Mouse (Mus musculus) CH12.LX (cell line): ENCODE measurements around the gene Ccdc70. TPM values are rescaled to one million over a fixed set of nuclear protein-coding genes. Genes with fewer than 3 reads are reported as not detected.

ENCODE experiments used
- DNase-seq: peaks from one replicate; pipeline ENCODE4 v3.0.0-alpha.2; 2013; ENCODE audit errors: extremely low read depth
- H3K27ac ChIP-seq: 2 replicates; pipeline ENCODE4 v1.5.1; 2012; ENCODE audit warnings: low read depth, mild to moderate bottlenecking, control low read depth, moderate library complexity; ENCODE audit not compliant: insufficient read depth
- H3K27me3 ChIP-seq: replicated peaks from 2 replicates; pipeline ENCODE3; 2012; ENCODE audit warnings: inconsistent platforms
- H3K36me3 ChIP-seq, 2 experiments: replicated peaks in 1 of 2; 2 replicates each; pipeline versions ENCODE3 to v1.6.1; 2012; ENCODE audit warnings: inconsistent platforms in 1 of 2, low read length in 1 of 2, mild to moderate bottlenecking in 1 of 2, mixed read lengths in 1 of 2, moderate library complexity in 1 of 2; ENCODE audit not compliant: control insufficient read depth in 1 of 2, insufficient read depth in 1 of 2
- H3K4me1 ChIP-seq, 2 experiments: 2 replicates each; pipeline ENCODE4 v1.6.1; 2012; ENCODE audit warnings: inconsistent platforms in 1 of 2, moderate library complexity in 1 of 2; ENCODE audit not compliant: insufficient read depth in 2 of 2, control insufficient read depth in 1 of 2
- H3K4me2 ChIP-seq: 2 replicates; pipeline ENCODE4 v1.6.1; 2012; ENCODE audit warnings: low read depth, mild to moderate bottlenecking, control low read depth; ENCODE audit not compliant: poor library complexity, insufficient read depth, severe bottlenecking
- H3K4me3 ChIP-seq, 3 experiments: fragments of 150-350 bp in 1 of 3; sonication (generic) in 1 of 3; replicated peaks in 1 of 3; 2 replicates each; pipeline versions ENCODE3 to v1.5.1; 2011 to 2012; ENCODE audit warnings: low read depth in 2 of 3, low read length in 2 of 3, mild to moderate bottlenecking in 2 of 3, moderate library complexity in 2 of 3, control low read depth in 1 of 3, improper control_type of control experiment in 1 of 3, inconsistent platforms in 1 of 3, mixed read lengths in 1 of 3; ENCODE audit not compliant: poor library complexity in 1 of 3
- H3K79me2 ChIP-seq: replicated peaks from 2 replicates; pipeline ENCODE4 v1.6.1; 2012; ENCODE audit warnings: mild to moderate bottlenecking, moderate library complexity; ENCODE audit not compliant: control insufficient read depth, poor library complexity, insufficient read depth, severe bottlenecking; ENCODE audit errors: extremely low read depth
- H3K9ac ChIP-seq: 2 replicates; pipeline ENCODE4 v1.6.1; 2012; ENCODE audit warnings: low read depth, mild to moderate bottlenecking, control low read depth, moderate library complexity; ENCODE audit not compliant: insufficient read depth
- H3K9me3 ChIP-seq: replicated peaks from 2 replicates; pipeline ENCODE3; 2012; ENCODE audit warnings: low read length, inconsistent platforms, mixed read lengths
- CHD2 ChIP-seq: IDR thresholded peaks from 2 replicates; pipeline ENCODE4 v1.6.1; 2011; ENCODE audit warnings: low read length, improper control_type of control experiment
- CTCF ChIP-seq, 2 experiments: IDR thresholded peaks in 1 of 2; conservative IDR thresholded peaks in 1 of 2; 2 replicates each; pipeline ENCODE4 v1.5.1; 2011 to 2012; ENCODE audit warnings: low read depth in 2 of 2, low read length in 2 of 2, improper control_type of control experiment in 1 of 2, inconsistent platforms in 1 of 2, mild to moderate bottlenecking in 1 of 2, moderate library complexity in 1 of 2
- E2F4 ChIP-seq: IDR thresholded peaks from 2 replicates; pipeline ENCODE4 v1.6.1; 2011; ENCODE audit warnings: low read depth, low read length, improper control_type of control experiment; ENCODE audit not compliant: insufficient replicate concordance
- ELF1 ChIP-seq: IDR thresholded peaks from 2 replicates; pipeline ENCODE4 v1.6.1; 2014; ENCODE audit warnings: low read depth, mild to moderate bottlenecking, inconsistent platforms, low read length, improper control_type of control experiment
- ETS1 ChIP-seq: conservative IDR thresholded peaks from 2 replicates; pipeline ENCODE4 v1.6.1; 2012; ENCODE audit warnings: low read depth, mild to moderate bottlenecking, inconsistent platforms, low read length, improper control_type of control experiment, moderate library complexity
- GABPA ChIP-seq: IDR thresholded peaks from 2 replicates; pipeline ENCODE4 v1.6.1; 2012; ENCODE audit warnings: low read depth, low read length, improper control_type of control experiment, inconsistent platforms; ENCODE audit not compliant: insufficient replicate concordance
- KAT2A ChIP-seq: IDR thresholded peaks from 2 replicates; pipeline ENCODE4 v1.6.1; 2012; ENCODE audit warnings: low read length, improper control_type of control experiment, inconsistent platforms; ENCODE audit not compliant: insufficient replicate concordance
- MAX ChIP-seq: IDR thresholded peaks from 2 replicates; pipeline ENCODE4 v1.6.1; 2011; ENCODE audit warnings: low read length, improper control_type of control experiment
- NELFE ChIP-seq: IDR thresholded peaks from 2 replicates; pipeline ENCODE4 v1.6.1; 2011; ENCODE audit warnings: low read depth, low read length, improper control_type of control experiment
- NRF1 ChIP-seq: IDR thresholded peaks from 2 replicates; pipeline ENCODE4 v1.6.1; 2014; ENCODE audit warnings: low read depth, mild to moderate bottlenecking, inconsistent platforms, low read length, improper control_type of control experiment, moderate library complexity
- POLR2AphosphoS2 ChIP-seq: IDR thresholded peaks from 2 replicates; pipeline ENCODE4 v1.6.1; 2011; ENCODE audit warnings: low read depth, low read length, improper control_type of control experiment
- RAD21 ChIP-seq: IDR thresholded peaks from 2 replicates; pipeline ENCODE4 v1.6.1; 2011; ENCODE audit warnings: low read depth, mild to moderate bottlenecking, low read length, improper control_type of control experiment, moderate library complexity
- RCOR1 ChIP-seq: conservative IDR thresholded peaks from 2 replicates; pipeline ENCODE4 v1.6.1; 2012; ENCODE audit warnings: low read depth, mild to moderate bottlenecking, inconsistent platforms, low read length, improper control_type of control experiment
- SIN3A ChIP-seq: IDR thresholded peaks from 2 replicates; pipeline ENCODE4 v1.6.1; 2012; ENCODE audit warnings: low read length, improper control_type of control experiment, inconsistent platforms
- SMC3 ChIP-seq: IDR thresholded peaks from 2 replicates; pipeline ENCODE4 v1.6.1; 2011; ENCODE audit warnings: low read depth, low read length, improper control_type of control experiment
- TBP ChIP-seq: conservative IDR thresholded peaks from 2 replicates; pipeline ENCODE4 v1.6.1; 2011; ENCODE audit warnings: low read depth, low read length, improper control_type of control experiment
- TCF12 ChIP-seq: IDR thresholded peaks from 2 replicates; pipeline ENCODE4 v1.6.1; 2014; ENCODE audit warnings: low read depth, mild to moderate bottlenecking, inconsistent platforms, low read length, improper control_type of control experiment
- USF1 ChIP-seq: IDR thresholded peaks from 2 replicates; pipeline ENCODE4 v1.6.1; 2014; ENCODE audit warnings: low read depth, mild to moderate bottlenecking, inconsistent platforms, low read length, improper control_type of control experiment
- USF2 ChIP-seq: conservative IDR thresholded peaks from 2 replicates; pipeline ENCODE4 v1.6.1; 2011; ENCODE audit warnings: low read depth, low read length, improper control_type of control experiment
- dilution Hi-C: fragments of 300-500 bp; cut with MboI; formaldehyde crosslinking; loops from 2 replicates; pipeline ENCODE4 v1.14.3; 2020; ENCODE audit warnings: low sequenced_read_pairs; ENCODE audit not compliant: extremely low pct_unique_long_range_greater_than_20kb, extremely low pct_ligation_motif_present
- in situ Hi-C: fragments of 300-500 bp; cut with MboI; formaldehyde crosslinking; loops from 3 replicates; pipeline ENCODE4 v1.14.3; 2019; ENCODE audit warnings: low sequenced_read_pairs, low pct_ligation_motif_present, low pct_unique_long_range_greater_than_20kb, mixed read lengths
- polyA plus RNA-seq: library from polyadenylated mRNA; unstranded; fragments of >175 nt; gene quantifications from 2 replicates; pipeline ENCODE4 v1.2.1, GENCODE M21; 2012; ENCODE audit warnings: low read depth; ENCODE audit not compliant: insufficient read length
- total RNA-seq, 2 experiments: library from RNA; depleted of rRNA; stranded (reverse); fragments of 300-350 nt in 1 of 2; fragments of >200 nt in 1 of 2; gene quantifications; 2 replicates each; pipeline ENCODE4 v1.2.3; 2012 to 2014

Gene Ccdc70
- total and polyA plus RNA-seq, 3 experiments = not detected

DNA sequence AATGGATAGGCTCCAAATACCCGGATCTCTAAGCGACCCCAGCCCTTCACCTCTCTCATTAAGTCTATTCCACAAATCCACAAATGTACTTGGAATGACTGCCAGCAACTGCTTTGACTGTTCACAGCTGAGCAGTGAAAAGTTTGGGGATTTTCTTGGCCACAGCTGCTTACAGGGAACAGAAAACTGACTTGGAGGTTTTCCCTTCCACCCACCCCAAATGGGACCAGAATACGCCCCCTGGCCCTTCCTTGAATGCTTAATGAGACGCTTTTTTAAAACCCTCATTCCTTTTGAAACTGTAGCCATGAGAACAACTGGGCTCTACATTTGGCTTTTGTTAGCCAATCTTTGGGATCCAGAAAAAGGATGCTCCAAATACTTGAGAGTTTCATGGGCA, 8.6 kb downstream of the Ccdc70 start (continued):
- no peak for TF ChIP-seq RAD21
- TF ChIP-seq, all 38 proteins: peak for 0

DNA sequence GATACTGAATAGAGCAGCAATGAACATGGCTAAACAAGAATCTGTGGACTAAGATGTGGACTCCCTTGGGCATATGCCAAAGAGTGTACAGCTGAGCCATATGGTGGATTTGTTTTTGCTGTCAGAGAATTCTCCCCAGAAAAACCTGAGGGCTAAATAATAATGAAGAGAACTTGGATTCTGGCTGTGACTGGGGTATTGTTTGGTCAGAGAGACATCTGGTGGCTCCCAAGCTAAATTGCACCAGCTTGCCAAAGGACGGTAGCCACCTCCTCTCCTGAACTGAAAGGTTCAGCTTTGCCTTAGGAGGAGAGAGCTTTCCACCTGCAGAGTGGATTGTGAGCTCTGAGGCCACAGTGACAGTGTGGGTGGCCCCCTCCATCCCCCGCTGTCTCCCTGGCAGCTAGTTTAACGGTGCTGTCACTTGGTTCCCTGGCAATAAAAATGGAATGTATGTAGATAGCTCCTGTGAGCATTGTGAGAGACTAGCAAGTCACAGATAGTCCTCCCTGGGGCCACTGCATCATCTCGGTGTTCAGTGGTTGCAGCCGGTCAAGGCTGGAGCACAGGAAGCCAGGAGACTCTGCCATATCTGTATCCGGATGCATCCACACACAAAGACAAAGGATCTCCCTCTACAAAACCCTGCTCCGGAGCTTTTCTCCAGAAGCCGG, 12.2 kb downstream of the Ccdc70 start:
- H3K4me2 ChIP-seq = no peak overlapping the region
- no peaks in the 10 kb centered on the region for H3K79me2 ChIP-seq
- peaks cover 31% of the 10 kb centered on the region for H3K27me3 ChIP-seq
- H3K9me3 ChIP-seq = no peaks in the 10 kb centered on the region
- no peak for TF ChIP-seq MAX
- TF ChIP-seq POLR2AphosphoS2 = no peak
- no peak for TF ChIP-seq USF2
- no peak for TF ChIP-seq SIN3A
- no peak for TF ChIP-seq E2F4
- peak; percentile 56 for TF ChIP-seq RAD21
- peak; percentile 50 for TF ChIP-seq SMC3
- no peak for TF ChIP-seq ETS1
- TF ChIP-seq CTCF (conservative IDR thresholded peaks at IDR 0.05 in 1 of 2, IDR thresholded peaks at IDR 0.05 in 1 of 2; ENCODE audit: low read depth in 2 of 2, low read length in 2 of 2) = peak in 1 of 2 experiments; percentile 61; a peak in 2 of 4 replicates
- TF ChIP-seq ELF1 = no peak
- TF ChIP-seq RCOR1 = no peak
- dilution Hi-C loops (no loop called here), in situ Hi-C loops (no loop called here)
- H3K36me3 ChIP-seq = no peaks in the 10 kb centered on the region
- no peak overlapping the region for H3K4me3 ChIP-seq
- no peak overlapping the region for H3K27ac ChIP-seq
- H3K9ac ChIP-seq = no peak overlapping the region
- no peaks in the 10 kb centered on the region for H3K4me1 ChIP-seq
- DNase-seq = peak; percentile 7

DNA sequence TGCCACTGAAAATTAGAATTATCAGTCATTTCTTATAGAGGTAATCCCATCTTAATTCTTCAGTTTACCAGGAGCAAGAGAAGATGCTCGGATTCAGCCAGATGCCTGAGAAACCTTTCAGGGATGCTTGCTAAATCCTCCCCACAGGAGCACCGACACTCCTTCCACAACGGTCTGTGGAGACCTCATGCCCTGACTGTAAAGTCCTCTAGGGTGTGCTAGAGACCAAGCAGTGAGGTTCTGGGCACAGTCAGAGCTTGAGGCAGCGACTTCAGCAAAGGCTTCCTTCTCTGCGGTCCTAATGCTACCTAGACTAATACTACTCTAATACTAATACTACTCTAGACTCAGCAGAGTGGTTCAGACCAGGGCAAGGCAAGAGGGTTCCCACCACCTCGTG, 22.6 kb downstream of the Ccdc70 start:
- no peak overlapping the region for H3K9ac ChIP-seq
- no peaks in the 10 kb centered on the region for H3K9me3 ChIP-seq
- TF ChIP-seq GABPA = no peak
- TF ChIP-seq KAT2A = no peak
- TF ChIP-seq RAD21 = peak; percentile 87
- no peak for TF ChIP-seq USF1
- peak; percentile 74 for TF ChIP-seq SMC3
- TF ChIP-seq RCOR1 = no peak
- no peak for TF ChIP-seq TCF12
- no peak for TF ChIP-seq CHD2
- TF ChIP-seq E2F4 = no peak
- TF ChIP-seq CTCF (conservative IDR thresholded peaks at IDR 0.05 in 1 of 2, IDR thresholded peaks at IDR 0.05 in 1 of 2; ENCODE audit: low read depth in 2 of 2, low read length in 2 of 2) = peak; percentile 46 to 83
- no peak for TF ChIP-seq TBP
- TF ChIP-seq NRF1 = no peak
- no peak for TF ChIP-seq MAX
- TF ChIP-seq NELFE = no peak
- TF ChIP-seq ELF1 = no peak
- TF ChIP-seq, all 38 proteins: peak for 3
- Histone ChIP-seq H3K27me3 (peaks cover 10% of the 10 kb centered on the region), H3K4me1 (no peaks in the 10 kb centered on the region), H3K4me3 (no peak overlapping the region), H3K79me2 (no peaks in the 10 kb centered on the region), H3K36me3 (peaks cover 5 to 12% of the 10 kb centered on the region in 2 experiments), H3K27ac (no peak overlapping the region), H3K4me2 (no peak overlapping the region)
- dilution Hi-C loops (no loop called here), in situ Hi-C loops (no loop called here)
- DNase-seq = peak; percentile 43
